Mouse (Mus musculus) B cell, adult 2 months (primary cell): ENCODE results near the gene Gm5485.

Source experiments
- DNase-seq, 2 experiments: peaks; one replicate each; pipeline ENCODE4 v3.0.0; 2022

Gm5485 gene

DNA sequence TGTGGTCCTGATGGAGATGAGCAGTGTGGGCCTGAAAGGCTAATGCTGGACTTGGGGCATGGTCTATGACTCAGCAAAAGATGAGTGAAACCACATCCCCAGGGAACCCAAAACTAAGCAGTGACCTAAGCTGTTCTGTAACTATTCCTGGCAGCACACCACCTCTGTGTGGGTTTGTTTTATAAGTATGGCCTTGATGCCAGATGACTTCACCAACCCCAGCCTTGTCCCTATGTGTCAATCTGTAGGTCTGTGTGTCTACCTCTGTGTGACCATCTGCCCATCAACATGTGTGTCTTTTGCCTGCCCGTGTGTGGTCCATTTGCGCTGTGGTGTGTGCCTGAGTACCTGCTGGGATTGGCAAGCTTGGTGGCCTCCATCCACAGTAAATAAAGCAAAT lies 44.1 kb downstream of the Gm5485 start:
- no peak for DNase-seq

DNA sequence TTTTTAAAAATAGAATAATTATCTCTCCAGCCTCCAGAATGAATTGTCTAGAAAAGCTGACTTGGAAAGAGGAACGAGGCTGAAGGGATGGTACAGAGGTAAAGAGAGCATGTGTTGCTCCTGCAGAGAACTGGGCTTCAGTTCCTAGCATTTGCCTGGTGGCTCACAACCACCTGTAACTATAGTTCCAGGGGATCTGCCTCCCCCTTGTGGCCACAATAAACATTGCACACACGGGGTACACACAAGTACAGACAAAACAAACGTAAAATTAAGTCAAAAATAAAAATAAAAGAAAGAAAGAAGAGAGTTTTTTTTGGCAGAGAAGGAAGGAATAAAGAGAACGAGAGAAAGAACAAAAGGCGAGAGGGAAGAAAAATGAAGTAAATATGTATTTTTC lies 45.4 kb downstream of the Gm5485 start:
- DNase-seq = no peak

DNA sequence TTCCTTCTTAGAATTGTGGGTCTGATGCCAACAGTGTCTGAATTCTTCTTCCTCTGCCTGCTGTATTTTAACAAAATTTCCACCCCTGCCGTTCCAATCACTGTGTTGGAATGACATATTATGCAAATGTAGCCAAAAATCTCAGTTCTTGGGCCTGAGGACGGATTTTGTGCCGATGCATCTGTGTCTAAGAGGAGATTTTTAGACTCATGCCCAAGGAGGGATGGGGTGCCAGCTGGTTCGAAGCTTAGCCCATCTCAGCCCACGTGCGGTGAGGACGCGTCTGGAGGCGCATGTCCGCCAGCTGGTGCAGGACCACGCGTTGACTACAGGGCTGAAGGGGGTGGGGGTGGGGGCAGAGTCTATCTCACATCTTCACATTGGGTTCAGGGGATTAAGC lies 51.3 kb downstream of the Gm5485 start:
- no peak for DNase-seq

DNA sequence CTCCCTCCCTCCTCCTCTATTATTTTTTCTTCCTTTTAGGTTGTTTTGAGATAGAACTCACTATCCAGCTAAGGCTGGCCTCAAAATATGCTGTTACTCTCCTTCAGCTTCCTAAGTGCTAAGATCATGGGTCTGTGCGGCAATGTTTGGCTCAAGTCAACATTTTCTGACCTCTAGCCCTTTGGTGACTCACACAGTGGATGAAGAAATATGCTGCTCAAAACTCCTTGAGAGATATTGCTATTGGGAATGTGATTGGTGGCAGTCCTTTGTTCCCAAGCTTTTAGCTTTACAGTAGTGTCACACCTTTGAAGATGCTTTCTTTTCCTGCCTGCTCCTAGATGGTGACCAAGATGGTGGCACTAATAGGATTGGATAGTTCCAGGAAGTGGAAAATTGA lies 55.8 kb downstream of the Gm5485 start:
- no peak for DNase-seq

DNA sequence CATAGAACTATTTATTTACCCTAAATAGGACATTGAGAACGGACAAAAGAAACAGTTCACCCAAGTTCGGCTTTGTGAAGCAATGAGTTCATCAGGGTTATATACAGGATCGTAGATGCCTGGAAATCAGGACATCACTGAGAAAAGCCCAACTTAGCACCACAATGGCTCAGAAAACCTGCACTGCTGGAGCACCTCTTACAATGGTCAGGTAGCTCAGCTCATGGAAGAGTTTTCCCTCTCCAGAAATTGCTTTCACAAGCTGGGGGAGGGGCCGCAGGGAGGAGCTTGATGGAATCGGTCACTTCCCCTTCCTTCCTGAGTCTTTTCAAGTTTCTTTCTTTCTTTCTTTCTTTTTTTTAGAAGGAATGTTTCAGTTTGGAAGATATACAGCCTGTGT lies 56.5 kb downstream of the Gm5485 start:
- no peak for DNase-seq
